Mouse (Mus musculus) ES-Bruce4 (cell line): ENCODE data around the gene Fam186a.

Source experiments
- CTCF ChIP-seq: IDR thresholded peaks from one replicate; pipeline ENCODE4 v1.8.1; 2011; ENCODE audit warnings: low read depth, low read length
- EP300 ChIP-seq: IDR thresholded peaks from 2 replicates; pipeline ENCODE4 v1.6.1; 2011; ENCODE audit warnings: low read depth, low read length; ENCODE audit not compliant: insufficient read depth
- POLR2A ChIP-seq: IDR thresholded peaks from one replicate; pipeline ENCODE4 v1.8.1; 2011; ENCODE audit warnings: low read length; ENCODE audit not compliant: insufficient read depth

GRCm38 (mm10) chr15:99875334-99875869 lies 91.5 kb downstream of the Fam186a start, which contains the start of gene Lima1:
- TF ChIP-seq POLR2A: peak; percentile 87
- TF ChIP-seq CTCF: no peak
- 0 out of 2 replicates have a peak, but pooled peaks have one; percentile 0 for TF ChIP-seq EP300
